Comparison of ENCODE assay signal across 16 mouse cellular contexts in genomic region chr5:111943337-111944162, GRCm38 (mm10).
DNase-seq lines count a peak whose midpoint lies in the region; ATAC-seq and TF ChIP-seq lines count a peak whose summit lies in the region.
"Had no signal": no experiment of that assay in that cellular context is flagged by ENCODE, and none has a peak within 500 bp of the region (broad histone marks: within the 10 kb centered on the region; RNA-seq: fewer than 3 reads in every experiment).

No protein-coding gene starts in this region.

- no peak; the same call in 1 of the 2 replicates for TF ChIP-seq CTCF in forebrain, postnatal 0 days (IDR thresholded peaks at IDR 0.05; ENCODE audit: low read depth)
- TF ChIP-seq CTCF in midbrain, postnatal 0 days (IDR thresholded peaks at IDR 0.05), result peak; percentile 19; the same call in 1 of the 2 replicates
- TF ChIP-seq CTCF in lung, adult 2 months (IDR thresholded peaks at IDR 0.05; ENCODE audit: insufficient read depth, low read length), result no peak
- TF ChIP-seq CTCF in left cerebral cortex, adult 2 months (IDR thresholded peaks at IDR 0.05), result no peak

- WGBS in forebrain, embryonic 11.5 days, result 46% methylated on average over 21 of the region's 21 CpGs
- 21% methylated on average over 21 of the region's 21 CpGs for WGBS in forebrain, postnatal 0 days
- WGBS in intestine, embryonic 15.5 days, result 62% methylated on average over 21 of the region's 21 CpGs
- 43% methylated on average over 21 of the region's 21 CpGs for WGBS in midbrain, postnatal 0 days
- WGBS in lung, adult 2 months, result 71% methylated on average over 21 of the region's 21 CpGs

- no peak for DNase-seq in forebrain, embryonic 11.5 days (ENCODE audit: low spot score)
- DNase-seq in forebrain, postnatal 0 days, result peak; percentile 58
- no peak for DNase-seq in midbrain, postnatal 0 days (ENCODE audit: low spot score)
- DNase-seq in adrenal gland, adult (ENCODE audit: inconsistent age in 2 of 2, low spot score in 1 of 2), result no peak
- no peak for DNase-seq in lung, adult 2 months
- no peak for DNase-seq in left cerebral cortex, adult 2 months (ENCODE audit: extremely low spot score in 1 of 2, low spot score in 2 of 2)
- DNase-seq: cerebellum, adult 11-12 months; kidney, adult 11 months; layer of hippocampus, postnatal 36 days; right cerebral cortex, adult 18-20 months; thymus, adult 18-20 months had no signal

- peaks cover 16% of the 10 kb centered on the region; the same call in 1 of the 2 replicates for H3K4me1 ChIP-seq in forebrain, embryonic 11.5 days (replicated peaks; ENCODE audit: control insufficient read depth, insufficient read depth, low read length)
- peaks cover 17% of the 10 kb centered on the region for H3K4me1 ChIP-seq in forebrain, postnatal 0 days (ENCODE audit: insufficient read depth)
- H3K4me1 ChIP-seq in intestine, embryonic 15.5 days (replicated peaks), result no peaks in the 10 kb centered on the region
- H3K4me1 ChIP-seq in midbrain, postnatal 0 days (ENCODE audit: insufficient read depth, low read length), result peaks cover 11% of the 10 kb centered on the region
- H3K4me1 ChIP-seq in lung, adult 2 months (ENCODE audit: control insufficient read depth, insufficient read depth, low read length), result no peaks in the 10 kb centered on the region
- H3K4me1 ChIP-seq: liver, embryonic 15.5 days had no signal

- H3K36me3 ChIP-seq in forebrain, embryonic 11.5 days (ENCODE audit: control insufficient read depth, insufficient read depth, low read length), result no peaks in the 10 kb centered on the region
- no peaks in the 10 kb centered on the region for H3K36me3 ChIP-seq in forebrain, postnatal 0 days (ENCODE audit: insufficient read depth)
- H3K36me3 ChIP-seq in intestine, embryonic 15.5 days, result no peaks in the 10 kb centered on the region
- no peaks in the 10 kb centered on the region for H3K36me3 ChIP-seq in midbrain, postnatal 0 days (ENCODE audit: insufficient read depth, low read length)
- H3K36me3 ChIP-seq: liver, embryonic 15.5 days had no signal

- no peak overlapping the region for H3K4me3 ChIP-seq in forebrain, embryonic 11.5 days (ENCODE audit: low read depth, low read length)
- H3K4me3 ChIP-seq in forebrain, postnatal 0 days (ENCODE audit: low read depth, low read length), result no peak overlapping the region
- no peak overlapping the region for H3K4me3 ChIP-seq in intestine, embryonic 15.5 days (replicated peaks)
- H3K4me3 ChIP-seq in midbrain, postnatal 0 days (ENCODE audit: low read depth, low read length), result no peak overlapping the region
- H3K4me3 ChIP-seq in lung, adult 2 months (replicated peaks; ENCODE audit: extremely low read depth, low read depth, low read length), result no peak overlapping the region
- H3K4me3 ChIP-seq in left cerebral cortex, adult 2 months, result no peak overlapping the region
- H3K4me3 ChIP-seq: liver, embryonic 15.5 days; myocyte had no signal

- H3K27me3 ChIP-seq in forebrain, embryonic 11.5 days (ENCODE audit: control insufficient read depth, insufficient read depth, low read length), result no peaks in the 10 kb centered on the region
- H3K27me3 ChIP-seq in forebrain, postnatal 0 days (ENCODE audit: insufficient read depth, low read length), result no peaks in the 10 kb centered on the region
- H3K27me3 ChIP-seq in intestine, embryonic 15.5 days (replicated peaks), result no peaks in the 10 kb centered on the region
- H3K27me3 ChIP-seq in midbrain, postnatal 0 days (ENCODE audit: insufficient read depth, low read length), result no peaks in the 10 kb centered on the region
- H3K27me3 ChIP-seq: liver, embryonic 15.5 days had no signal

- no peaks in the 10 kb centered on the region for H3K9me3 ChIP-seq in forebrain, embryonic 11.5 days (ENCODE audit: control insufficient read depth, low read length)
- no peaks in the 10 kb centered on the region for H3K9me3 ChIP-seq in forebrain, postnatal 0 days (ENCODE audit: low read length)
- H3K9me3 ChIP-seq in intestine, embryonic 15.5 days, result no peaks in the 10 kb centered on the region
- no peaks in the 10 kb centered on the region for H3K9me3 ChIP-seq in midbrain, postnatal 0 days (ENCODE audit: low read length)
- H3K9me3 ChIP-seq: liver, embryonic 15.5 days had no signal

- intact Hi-C loops in left cerebral cortex, adult 2 months (cut with DNase I), result no loop called here

- no peak for TF ChIP-seq POLR2A in lung, adult 2 months (IDR thresholded peaks at IDR 0.05; ENCODE audit: borderline replicate concordance, extremely low read depth, low read depth, low read length)

- peak; percentile 42; the same call in 1 of the 2 replicates for ATAC-seq in forebrain, embryonic 11.5 days (replicated peaks; ENCODE audit: low FRiP score)
- ATAC-seq in forebrain, postnatal 0 days, result peak; percentile 18; the same call in 1 of the 2 replicates
- ATAC-seq in intestine, embryonic 15.5 days, result peak; percentile 81; the same call in 1 of the 2 replicates
- ATAC-seq in midbrain, postnatal 0 days (ENCODE audit: low FRiP score), result no peak
- no peak for ATAC-seq in megakaryocyte-erythroid progenitor cell, adult 5-6 weeks (replicated peaks; ENCODE audit: low FRiP score, low TSS enrichment, poor library complexity, severe bottlenecking)
- ATAC-seq: CD4-positive, CD25-positive, alpha-beta regulatory T cell, adult 4 months had no signal

- peak overlapping the region; percentile 81 for H3K27ac ChIP-seq in forebrain, embryonic 11.5 days (ENCODE audit: low read depth, low read length)
- peak overlapping the region; percentile 92 for H3K27ac ChIP-seq in forebrain, postnatal 0 days (ENCODE audit: low read depth, low read length)
- H3K27ac ChIP-seq in intestine, embryonic 15.5 days, result no peak overlapping the region
- peak overlapping the region; percentile 76 for H3K27ac ChIP-seq in midbrain, postnatal 0 days (ENCODE audit: low read depth, low read length)
- no peak overlapping the region for H3K27ac ChIP-seq in left cerebral cortex, adult 2 months
- H3K27ac ChIP-seq: liver, embryonic 15.5 days had no signal

- no peak overlapping the region for H3K4me2 ChIP-seq in forebrain, embryonic 11.5 days (ENCODE audit: low read depth, low read length, severe bottlenecking)
- H3K4me2 ChIP-seq in forebrain, postnatal 0 days (ENCODE audit: low read depth), result peak overlapping the region; percentile 17; the same call in 1 of the 2 replicates
- H3K4me2 ChIP-seq in intestine, embryonic 15.5 days (replicated peaks), result no peak overlapping the region
- H3K4me2 ChIP-seq in midbrain, postnatal 0 days (ENCODE audit: low read depth, low read length, poor library complexity, severe bottlenecking), result peak overlapping the region; percentile 43; the same call in 1 of the 2 replicates
- H3K4me2 ChIP-seq: liver, embryonic 15.5 days had no signal

- peak overlapping the region; percentile 35; the same call in 1 of the 2 replicates for H3K9ac ChIP-seq in forebrain, embryonic 11.5 days (ENCODE audit: low read length)
- H3K9ac ChIP-seq in forebrain, postnatal 0 days, result 0 out of 2 replicates have a peak overlapping the region, but pooled peaks have one; percentile 51
- H3K9ac ChIP-seq in intestine, embryonic 15.5 days, result no peak overlapping the region
- no peak overlapping the region for H3K9ac ChIP-seq in midbrain, postnatal 0 days (replicated peaks; ENCODE audit: low read length, poor library complexity, severe bottlenecking)
- H3K9ac ChIP-seq: liver, embryonic 15.5 days had no signal

Comparison
In these comparisons a context has a peak if more than half of its experiments do, and no peak if none do; other contexts are left out.
1. H3K4me2 ChIP-seq: peak in forebrain, postnatal 0 days (single experiment) and midbrain, postnatal 0 days (single experiment); none in forebrain, embryonic 11.5 days (single experiment) and intestine, embryonic 15.5 days (single experiment).
2. ATAC-seq: peak in forebrain, embryonic 11.5 days (single experiment), forebrain, postnatal 0 days (single experiment) and intestine, embryonic 15.5 days (single experiment); none in midbrain, postnatal 0 days (single experiment) and megakaryocyte-erythroid progenitor cell, adult 5-6 weeks (single experiment).
3. H3K27ac ChIP-seq: peak in forebrain, embryonic 11.5 days (single experiment), forebrain, postnatal 0 days (single experiment) and midbrain, postnatal 0 days (single experiment); none in intestine, embryonic 15.5 days (single experiment) and left cerebral cortex, adult 2 months (single experiment).
4. H3K9ac ChIP-seq: peak in forebrain, embryonic 11.5 days (single experiment) and forebrain, postnatal 0 days (single experiment); none in intestine, embryonic 15.5 days (single experiment) and midbrain, postnatal 0 days (single experiment).